Mouse (Mus musculus) forebrain, postnatal 0 days (tissue): ENCODE measurements around the gene Dmgdh. TPM values are rescaled to one million over a fixed set of nuclear protein-coding genes. Genes with fewer than 3 reads are reported as not detected.
A peak's percentile ranks its signal among the peaks of the same experiment; 100 is the strongest.

Experiments
- ATAC-seq: fragments of 200-750 bp; cut with Nextera tagmentation; 2 replicates; pipeline ENCODE4 v1.8.0; 2017; ENCODE audit warnings: mild to moderate bottlenecking, moderate library complexity
- DNase-seq: peaks from one replicate; pipeline ENCODE4 v3.0.0-alpha.2; 2015
- H3K27ac ChIP-seq: fragments of 300-500 bp; sonication (generic); 2 replicates; pipeline ENCODE4 v1.5.1; 2014; ENCODE audit warnings: low read depth, mild to moderate bottlenecking, antibody characterized with exemption, low read length, moderate library complexity, mixed read lengths
- H3K27me3 ChIP-seq: fragments of 300-500 bp; sonication (generic); 2 replicates; pipeline ENCODE4 v1.6.1; 2014; ENCODE audit warnings: mild to moderate bottlenecking, low read length, mixed read lengths; ENCODE audit not compliant: insufficient read depth
- H3K36me3 ChIP-seq: fragments of 300-500 bp; sonication (generic); 2 replicates; pipeline ENCODE4 v1.6.1; 2014; ENCODE audit warnings: mild to moderate bottlenecking, moderate library complexity; ENCODE audit not compliant: insufficient read depth
- H3K4me1 ChIP-seq: fragments of 300-500 bp; sonication (generic); 2 replicates; pipeline ENCODE4 v1.6.1; 2014; ENCODE audit warnings: antibody characterized with exemption; ENCODE audit not compliant: insufficient read depth
- H3K4me2 ChIP-seq: fragments of 300-500 bp; sonication (generic); 2 replicates; pipeline ENCODE4 v1.6.1; 2014; ENCODE audit warnings: low read depth, mild to moderate bottlenecking, moderate library complexity
- H3K4me3 ChIP-seq: fragments of 300-500 bp; sonication (generic); 2 replicates; pipeline ENCODE4 v1.5.1; 2014; ENCODE audit warnings: low read depth, low read length, mixed read lengths
- H3K9ac ChIP-seq: fragments of 300-500 bp; sonication (generic); 2 replicates; pipeline ENCODE4 v1.6.1; 2014; ENCODE audit warnings: mild to moderate bottlenecking
- H3K9me3 ChIP-seq: fragments of 300-500 bp; sonication (generic); 2 replicates; pipeline ENCODE4 v1.6.1; 2016; ENCODE audit warnings: low read length
- CTCF ChIP-seq: sonication (generic); IDR thresholded peaks from 2 replicates; pipeline ENCODE4 v1.5.1; 2016; ENCODE audit warnings: antibody characterized with exemption, control low read depth, low read depth
- WGBS: fragments of 180-500 bp; shearing (Covaris S2); extraction: QIAGEN DNeasy Blood & Tissue Kit; methylation state at CpG from one replicate; pipeline ENCODE4 v1.1.7; 2014; 5-methylcytosine and 5-hydroxymethylcytosine counted together
- polyA plus RNA-seq: library from polyadenylated mRNA; unstranded; fragments of >200 nt; fragmentation: Nextera tagmentation; extraction: Ambion mirVana; gene quantifications from 2 replicates; pipeline ENCODE4 v1.2.1, GENCODE M21; 2015
- total RNA-seq: library from RNA; depleted of rRNA; stranded (reverse); fragments of >200 nt; gene quantifications from 2 replicates; pipeline ENCODE4 v1.2.3, GENCODE M21; 2014

Gene Dmgdh
- total and polyA plus RNA-seq, 2 experiments from 2014 or later = 0.13 to 0.19 TPM

DNA sequence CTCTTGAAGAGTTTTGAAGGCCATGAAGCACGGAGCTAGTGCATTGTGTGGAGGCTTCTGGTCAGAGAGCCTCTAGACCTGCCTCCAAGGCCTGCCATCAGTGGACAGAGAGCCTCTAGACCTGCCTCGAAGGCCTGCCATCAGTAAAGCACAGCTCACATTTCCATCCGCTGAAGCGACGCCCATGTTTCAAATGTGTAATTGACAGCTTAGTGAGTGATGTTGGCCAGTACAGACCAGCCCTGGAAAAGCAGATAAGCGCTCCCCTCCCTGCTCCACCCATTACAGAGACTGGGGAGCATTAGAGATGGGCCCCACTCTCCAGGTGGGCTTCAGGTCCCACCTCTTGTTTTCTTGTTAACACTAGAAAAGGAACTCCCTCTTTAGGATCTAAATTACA, 83.3 kb downstream of the Dmgdh start:
- Histone ChIP-seq H3K9me3 (no peaks in the 10 kb centered on the region), H3K4me3 (no peak overlapping the region), H3K9ac (no peak overlapping the region), H3K36me3 (no peaks in the 10 kb centered on the region), H3K4me2 (no peak overlapping the region), H3K27ac (no peak overlapping the region), H3K27me3 (no peaks in the 10 kb centered on the region), H3K4me1 (no peaks in the 10 kb centered on the region)
- ATAC-seq (no peak), DNase-seq (no peak)
- 90% methylated on average over 6 of the region's 6 CpGs for WGBS
- TF ChIP-seq CTCF = no peak

DNA sequence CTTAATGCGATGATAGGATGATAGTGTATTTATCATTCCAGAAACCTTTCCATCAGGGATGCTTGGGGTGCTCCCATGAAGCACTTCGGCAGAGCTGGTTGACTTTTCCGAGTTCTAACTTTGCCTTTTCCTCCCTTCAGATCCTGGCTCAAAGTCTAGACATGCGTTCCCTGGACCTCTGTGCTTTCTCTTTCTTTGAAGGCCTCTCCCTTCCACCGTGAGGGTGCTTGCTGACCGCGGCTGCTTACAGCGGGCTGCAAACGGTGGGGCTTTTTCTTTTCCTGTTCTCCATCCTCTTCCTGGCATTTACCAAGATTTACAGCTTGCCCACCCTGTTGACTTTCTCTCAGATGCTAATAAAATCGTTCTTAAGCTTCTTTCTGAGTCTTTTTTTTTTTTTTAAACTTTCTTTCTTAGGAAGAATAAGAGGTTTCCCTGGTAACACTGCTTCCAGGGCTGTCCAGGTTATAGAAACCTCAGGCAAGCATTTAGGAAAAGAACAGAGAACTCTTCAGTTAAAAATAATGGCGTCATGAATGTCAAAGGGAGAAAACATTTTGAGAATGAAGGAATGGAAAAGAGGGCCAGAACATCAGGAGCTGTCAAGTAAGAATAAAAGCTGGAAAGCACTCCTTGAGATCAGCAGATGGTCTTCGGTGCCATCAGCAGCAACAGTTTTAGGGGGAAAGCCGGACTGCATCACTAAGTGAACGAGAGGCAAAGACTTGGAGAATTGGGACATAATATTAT, 84.1 kb downstream of the Dmgdh start:
- no peaks in the 10 kb centered on the region for H3K4me1 ChIP-seq
- TF ChIP-seq CTCF = no peak
- ATAC-seq (peak; percentile 34; the same call in 1 of the 2 replicates), DNase-seq (no peak)
- no peak overlapping the region for H3K27ac ChIP-seq
- no peaks in the 10 kb centered on the region for H3K9me3 ChIP-seq
- WGBS = 24% methylated on average over 14 of the region's 14 CpGs
- no peak overlapping the region for H3K4me3 ChIP-seq
- no peaks in the 10 kb centered on the region for H3K27me3 ChIP-seq
- no peaks in the 10 kb centered on the region for H3K36me3 ChIP-seq
- no peak overlapping the region for H3K9ac ChIP-seq
- H3K4me2 ChIP-seq = no peak overlapping the region

DNA sequence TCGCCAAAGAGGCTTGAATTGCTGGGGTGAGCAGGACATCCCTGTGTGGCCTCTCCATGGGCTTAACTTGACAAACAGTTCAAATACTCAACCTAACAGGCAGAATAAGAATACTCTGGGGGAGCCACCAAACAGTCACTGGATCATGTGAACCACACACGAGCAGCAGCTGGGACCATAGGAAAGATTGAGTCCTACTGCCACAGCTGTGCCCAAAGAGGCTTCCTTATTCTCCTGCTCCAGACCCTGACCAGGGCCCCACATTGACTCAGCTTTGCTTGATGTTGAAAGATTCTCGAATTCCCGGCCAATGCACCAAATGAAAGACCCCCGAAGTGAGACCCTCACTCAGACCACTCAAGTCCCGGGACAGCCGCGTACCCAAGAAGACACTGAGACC, 87.6 kb downstream of the Dmgdh start:
- Histone ChIP-seq H3K4me2 (no peak overlapping the region), H3K9me3 (no peaks in the 10 kb centered on the region), H3K9ac (no peak overlapping the region), H3K27ac (no peak overlapping the region), H3K27me3 (no peaks in the 10 kb centered on the region), H3K4me1 (no peaks in the 10 kb centered on the region), H3K36me3 (no peaks in the 10 kb centered on the region), H3K4me3 (no peak overlapping the region)
- no peak for DNase-seq
- WGBS = 97% methylated on average over 8 of the region's 8 CpGs
- ATAC-seq = no peak
- no peak for TF ChIP-seq CTCF

DNA sequence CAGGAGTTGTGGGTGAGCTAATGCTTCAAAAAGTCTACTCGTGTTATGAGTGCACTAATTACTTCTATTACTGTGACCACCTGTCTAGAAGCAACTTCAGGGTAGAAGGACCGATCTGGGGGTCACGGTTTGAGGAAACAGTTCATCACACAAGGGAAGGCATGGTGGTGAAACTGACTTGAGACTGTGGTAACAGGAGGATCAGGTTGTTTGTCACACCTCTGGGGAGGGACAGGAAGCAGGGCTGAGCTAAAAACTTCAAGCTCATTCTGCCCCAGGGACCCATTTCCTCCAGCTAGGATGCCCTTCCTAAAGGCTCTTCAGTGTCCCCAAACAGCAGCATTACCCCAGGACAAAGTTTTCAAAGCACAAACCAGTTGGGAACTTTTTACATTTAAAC, 88.6 kb downstream of the Dmgdh start:
- Histone ChIP-seq H3K27ac (no peak overlapping the region), H3K27me3 (no peaks in the 10 kb centered on the region), H3K4me1 (no peaks in the 10 kb centered on the region), H3K9me3 (no peaks in the 10 kb centered on the region), H3K36me3 (no peaks in the 10 kb centered on the region), H3K4me2 (no peak overlapping the region), H3K4me3 (no peak overlapping the region), H3K9ac (no peak overlapping the region)
- 90% methylated on average over 3 of the region's 3 CpGs for WGBS
- DNase-seq (no peak), ATAC-seq (no peak)
- TF ChIP-seq CTCF = no peak

DNA sequence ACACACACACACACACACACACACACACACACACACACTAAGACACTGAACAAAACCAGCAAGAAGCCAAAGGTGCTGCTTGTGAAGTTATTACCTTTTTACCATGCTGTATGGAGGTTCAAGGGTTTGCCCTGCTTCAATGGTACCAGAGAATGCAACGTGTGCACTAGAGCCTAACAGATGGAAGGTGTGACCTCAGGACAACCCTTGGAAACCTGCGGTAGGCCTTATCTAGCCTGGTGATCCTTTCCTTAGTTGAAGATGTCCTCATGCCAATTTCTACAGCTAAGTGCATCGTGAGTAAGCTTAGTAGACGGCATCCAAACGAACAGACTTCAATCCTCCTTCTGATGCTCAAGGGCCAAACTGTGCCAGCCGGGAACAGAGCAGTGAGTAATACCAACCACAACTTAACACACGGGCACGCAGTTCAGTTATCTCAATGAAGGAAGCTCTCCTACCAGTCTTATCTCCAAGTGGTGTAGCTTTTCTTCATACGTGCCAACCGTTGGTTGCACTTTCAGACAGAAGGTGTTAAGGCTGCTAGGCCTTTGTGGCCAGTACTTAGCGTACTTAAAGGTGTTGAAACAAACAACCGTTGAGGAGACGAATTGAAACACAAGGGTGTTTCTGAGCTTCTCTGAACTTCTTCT, 90.2 kb downstream of the Dmgdh start:
- 87% methylated on average over 13 of the region's 13 CpGs for WGBS
- ATAC-seq (no peak), DNase-seq (no peak)
- Histone ChIP-seq H3K36me3 (no peaks in the 10 kb centered on the region), H3K4me2 (no peak overlapping the region), H3K27ac (no peak overlapping the region), H3K27me3 (no peaks in the 10 kb centered on the region), H3K4me1 (no peaks in the 10 kb centered on the region), H3K9me3 (no peaks in the 10 kb centered on the region), H3K4me3 (no peak overlapping the region), H3K9ac (no peak overlapping the region)
- no peak for TF ChIP-seq CTCF

DNA sequence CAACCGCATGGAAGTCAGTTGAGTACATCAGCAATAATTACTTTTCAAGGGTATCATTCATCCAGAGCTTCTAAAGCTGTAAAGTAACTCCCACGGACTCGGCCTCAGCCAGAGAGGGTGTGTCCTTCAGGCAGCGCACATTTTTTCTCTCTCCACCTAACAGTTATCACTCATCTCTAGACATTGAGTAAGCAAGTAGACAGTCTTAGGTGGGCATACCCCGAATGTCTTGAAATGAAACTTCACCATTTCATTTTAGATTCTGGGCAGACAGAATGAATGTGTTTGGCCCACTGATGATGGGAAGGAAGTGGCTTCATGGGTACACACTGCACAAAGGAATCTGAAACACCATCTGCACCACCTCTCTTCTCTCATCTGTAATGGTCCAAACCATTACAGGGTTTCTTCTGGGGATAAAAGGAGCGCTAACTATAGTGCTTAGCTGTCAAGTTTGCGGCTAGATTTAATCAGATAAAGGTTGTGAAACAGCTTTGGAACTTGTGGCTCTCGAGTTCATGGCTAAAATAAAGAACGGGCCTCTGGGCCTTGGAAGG, 96.9 kb downstream of the Dmgdh start:
- Histone ChIP-seq H3K27me3 (no peaks in the 10 kb centered on the region), H3K9me3 (no peaks in the 10 kb centered on the region), H3K4me1 (0 out of 2 replicates have a peak, but pooled peaks cover 5% of the 10 kb centered on the region), H3K27ac (peak overlapping the region; percentile 87), H3K36me3 (no peaks in the 10 kb centered on the region), H3K4me2 (peak overlapping the region; percentile 98), H3K4me3 (peak overlapping the region; percentile 68), H3K9ac (peak overlapping the region; percentile 93)
- no peak for TF ChIP-seq CTCF
- WGBS = 33% methylated on average over 9 of the region's 9 CpGs
- ATAC-seq = peak; percentile 57
- no peak for DNase-seq

DNA sequence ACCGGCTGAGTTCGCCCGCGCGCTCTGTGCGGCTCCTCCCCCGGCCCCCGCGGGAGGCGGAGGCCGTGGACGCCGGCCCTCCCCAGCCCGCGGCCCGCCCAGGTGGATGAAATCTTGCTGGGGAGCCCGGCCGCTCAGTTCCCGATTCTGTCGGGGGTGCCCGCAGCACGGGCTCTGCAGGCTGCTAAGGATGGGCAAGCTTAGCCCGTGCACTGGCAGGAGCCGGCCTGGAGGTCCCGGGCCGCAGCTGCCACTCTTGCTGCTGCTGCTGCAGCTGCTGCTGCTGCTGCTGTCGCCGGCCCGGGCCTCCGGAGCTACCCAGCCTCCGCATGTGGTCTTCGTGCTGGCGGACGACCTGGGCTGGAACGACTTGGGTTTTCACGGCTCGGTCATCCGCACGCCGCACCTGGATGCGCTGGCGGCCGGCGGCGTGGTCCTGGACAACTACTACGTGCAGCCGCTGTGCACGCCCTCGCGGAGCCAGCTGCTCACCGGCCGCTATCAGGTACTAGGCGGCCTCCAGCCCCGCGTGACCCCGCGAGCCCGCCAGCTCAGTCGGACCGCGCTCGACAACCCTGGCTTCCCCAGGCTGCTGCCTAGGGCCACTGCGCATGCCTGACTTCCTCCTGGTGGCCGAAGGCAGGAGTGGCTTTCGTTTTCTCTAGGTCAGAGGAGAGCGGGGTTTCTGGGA, 97.5 kb downstream of the Dmgdh start, which contains the start of gene Arsb:
TSS of gene Arsb (plus strand) at position 43 of the 691 bp plus-strand sequence.
- ATAC-seq = peak; percentile 93
- H3K4me3 ChIP-seq = peak within 1 kb of the TSS; percentile 68
- WGBS = under 1% methylated on average over 64 of the region's 66 CpGs

More for the DNA sequence above, 97.5 kb downstream of the Dmgdh start, which contains the start of gene Arsb:
- Histone ChIP-seq H3K9ac (peak within 1 kb of the TSS; percentile 93), H3K27me3 (no peaks in the 10 kb centered on the region), H3K27ac (peak within 1 kb of the TSS; percentile 87), H3K9me3 (no peaks in the 10 kb centered on the region), H3K36me3 (no peaks in the 10 kb centered on the region), H3K4me2 (peak within 1 kb of the TSS; percentile 98), H3K4me1 (0 out of 2 replicates have a peak, but pooled peaks cover 5% of the 10 kb centered on the region)
- peak; percentile 83 for TF ChIP-seq CTCF
- peak; percentile 86 for DNase-seq
